Mouse (Mus musculus) MEL (cell line): ENCODE measurements around the gene Abhd8. TPM values are rescaled to one million over a fixed set of nuclear protein-coding genes. Genes with fewer than 3 reads are reported as not detected.

Experiments used
- DNase-seq: peaks from one replicate; pipeline ENCODE4 v3.0.0; 2011; ENCODE audit warnings: low read depth, low spot score
- H3K27ac ChIP-seq: 2 replicates; pipeline ENCODE4 v1.5.1; 2012; ENCODE audit warnings: low read depth, mild to moderate bottlenecking, control low read depth, low read length, moderate library complexity; ENCODE audit not compliant: control insufficient read depth
- H3K27me3 ChIP-seq, 2 experiments: fragments of 150-350 bp in 1 of 2; sonication (generic) in 1 of 2; 2 replicates each; pipeline ENCODE4 v1.6.1; 2012; ENCODE audit warnings: low read length in 2 of 2, mild to moderate bottlenecking in 2 of 2, improper control_type of control experiment in 1 of 2, moderate library complexity in 1 of 2; ENCODE audit not compliant: insufficient read depth in 2 of 2, control insufficient read depth in 1 of 2
- H3K36me3 ChIP-seq, 2 experiments: 2 replicates each; pipeline ENCODE4 v1.6.1; 2012 to 2014; ENCODE audit warnings: low read length in 2 of 2, improper control_type of control experiment in 1 of 2, inconsistent platforms in 1 of 2, mild to moderate bottlenecking in 1 of 2; ENCODE audit not compliant: insufficient read depth in 2 of 2, control insufficient read depth in 1 of 2
- H3K4me1 ChIP-seq, 2 experiments: fragments of 150-350 bp in 1 of 2; sonication (generic) in 1 of 2; 2 replicates each; pipeline ENCODE4 v1.6.1; 2012; ENCODE audit warnings: low read length in 2 of 2, improper control_type of control experiment in 1 of 2, mild to moderate bottlenecking in 1 of 2; ENCODE audit not compliant: insufficient read depth in 2 of 2, control insufficient read depth in 1 of 2
- H3K4me3 ChIP-seq, 2 experiments: fragments of 150-350 bp in 1 of 2; sonication (generic) in 1 of 2; 2 replicates each; pipeline ENCODE4 v1.5.1; 2012; ENCODE audit warnings: low read depth in 2 of 2, low read length in 2 of 2, mild to moderate bottlenecking in 2 of 2, moderate library complexity in 2 of 2, control low read depth in 1 of 2, improper control_type of control experiment in 1 of 2; ENCODE audit not compliant: control insufficient read depth in 1 of 2, insufficient read depth in 1 of 2
- H3K79me2 ChIP-seq: 2 replicates; pipeline ENCODE4 v1.6.1; 2012; ENCODE audit warnings: mild to moderate bottlenecking, low read length, moderate library complexity; ENCODE audit not compliant: control insufficient read depth, poor library complexity, insufficient read depth
- H3K9ac ChIP-seq: 2 replicates; pipeline ENCODE4 v1.6.1; 2012; ENCODE audit warnings: low read depth, mild to moderate bottlenecking, control low read depth, low read length, moderate library complexity; ENCODE audit not compliant: control insufficient read depth, poor library complexity, severe bottlenecking
- H3K9me3 ChIP-seq: fragments of 150-350 bp; sonication (generic); replicated peaks from 2 replicates; pipeline ENCODE4 v1.6.1; 2012; ENCODE audit warnings: mild to moderate bottlenecking, low read length, improper control_type of control experiment, moderate library complexity; ENCODE audit not compliant: insufficient read depth
- CHD1 ChIP-seq: IDR thresholded peaks from 2 replicates; pipeline ENCODE4 v1.6.1; 2012; ENCODE audit warnings: low read depth, mild to moderate bottlenecking, inconsistent platforms, low read length, improper control_type of control experiment
- EP300 ChIP-seq, 2 experiments: IDR thresholded peaks; 2 replicates each; pipeline ENCODE4 v1.6.1; 2011; ENCODE audit warnings: improper control_type of control experiment in 2 of 2, low read length in 2 of 2, low read depth in 1 of 2, mild to moderate bottlenecking in 1 of 2
- GABPA ChIP-seq: IDR thresholded peaks from 2 replicates; pipeline ENCODE4 v1.6.1; 2012; ENCODE audit warnings: low read depth, mild to moderate bottlenecking, inconsistent platforms, low read length, improper control_type of control experiment, moderate library complexity
- MAFK ChIP-seq: IDR thresholded peaks from 2 replicates; pipeline ENCODE4 v1.6.1; 2011; ENCODE audit warnings: low read depth, mild to moderate bottlenecking, low read length, improper control_type of control experiment, borderline replicate concordance
- MAX ChIP-seq: IDR thresholded peaks from 2 replicates; pipeline ENCODE4 v1.6.1; 2011; ENCODE audit warnings: low read length, improper control_type of control experiment
- MAZ ChIP-seq: IDR thresholded peaks from 2 replicates; pipeline ENCODE4 v1.6.1; 2012; ENCODE audit warnings: low read depth, mild to moderate bottlenecking, inconsistent platforms, low read length, improper control_type of control experiment
- MXI1 ChIP-seq: IDR thresholded peaks from 2 replicates; pipeline ENCODE4 v1.6.1; 2011; ENCODE audit warnings: mild to moderate bottlenecking, low read depth, low read length, improper control_type of control experiment
- MYC ChIP-seq: IDR thresholded peaks from 2 replicates; pipeline ENCODE4 v1.6.1; 2011; ENCODE audit warnings: low read depth, mild to moderate bottlenecking, low read length, improper control_type of control experiment, moderate library complexity
- NELFE ChIP-seq: IDR thresholded peaks from 2 replicates; pipeline ENCODE4 v1.6.1; 2011; ENCODE audit warnings: low read depth, low read length, improper control_type of control experiment
- NRF1 ChIP-seq: IDR thresholded peaks from 2 replicates; pipeline ENCODE4 v1.6.1; 2014; ENCODE audit warnings: low read depth, mild to moderate bottlenecking, inconsistent platforms, low read length, improper control_type of control experiment, moderate library complexity; ENCODE audit not compliant: poor library complexity, insufficient read depth, severe bottlenecking
- POLR2AphosphoS2 ChIP-seq: IDR thresholded peaks from 2 replicates; pipeline ENCODE4 v1.6.1; 2011; ENCODE audit warnings: low read length, improper control_type of control experiment
- POLR2AphosphoS5 ChIP-seq: IDR thresholded peaks from 2 replicates; pipeline ENCODE4 v1.6.1; 2012; ENCODE audit warnings: low read depth, borderline replicate concordance, mild to moderate bottlenecking, inconsistent platforms, low read length, moderate library complexity, mixed read lengths
- SMC3 ChIP-seq: IDR thresholded peaks from 2 replicates; pipeline ENCODE4 v1.6.1; 2011; ENCODE audit warnings: low read depth, low read length, improper control_type of control experiment
- TBP ChIP-seq: IDR thresholded peaks from 2 replicates; pipeline ENCODE4 v1.8.0; 2011; ENCODE audit warnings: low read depth, low read length, improper control_type of control experiment
- UBTF ChIP-seq: IDR thresholded peaks from 2 replicates; pipeline ENCODE4 v1.6.1; 2012; ENCODE audit warnings: low read depth, mild to moderate bottlenecking, inconsistent platforms, low read length, improper control_type of control experiment, moderate library complexity, borderline replicate concordance; ENCODE audit not compliant: insufficient read depth
- USF1 ChIP-seq: IDR thresholded peaks from 2 replicates; pipeline ENCODE4 v1.6.1; 2014; ENCODE audit warnings: low read depth, mild to moderate bottlenecking, inconsistent platforms, low read length, improper control_type of control experiment, moderate library complexity
- USF2 ChIP-seq, 2 experiments: IDR thresholded peaks; 2 replicates each; pipeline ENCODE4 v1.6.1; 2011 to 2012; ENCODE audit warnings: improper control_type of control experiment in 2 of 2, low read length in 2 of 2, borderline replicate concordance in 1 of 2, inconsistent platforms in 1 of 2, low read depth in 1 of 2, mild to moderate bottlenecking in 1 of 2; ENCODE audit not compliant: insufficient read depth in 1 of 2
- polyA plus RNA-seq, 2 experiments: library from polyadenylated mRNA; stranded (reverse) in 1 of 2; unstranded in 1 of 2; fragments of >175 nt in 1 of 2; fragments of >200 nt in 1 of 2; gene quantifications; 2 replicates each; pipeline versions ENCODE4 v1.2.1 to v1.2.4; 2012; ENCODE audit warnings: low replicate concordance in 2 of 2, low read depth in 1 of 2; ENCODE audit not compliant: insufficient read length in 2 of 2, insufficient read depth in 1 of 2, missing spikeins in 1 of 2
- total RNA-seq: library from RNA; depleted of rRNA; stranded (reverse); fragments of 300-350 nt; gene quantifications from 2 replicates; pipeline ENCODE4 v1.2.3, GENCODE M21; 2012

The Abhd8 gene
- total and polyA plus RNA-seq, 3 experiments = 28.5 to 39.2 TPM; not detected in 1

DNA sequence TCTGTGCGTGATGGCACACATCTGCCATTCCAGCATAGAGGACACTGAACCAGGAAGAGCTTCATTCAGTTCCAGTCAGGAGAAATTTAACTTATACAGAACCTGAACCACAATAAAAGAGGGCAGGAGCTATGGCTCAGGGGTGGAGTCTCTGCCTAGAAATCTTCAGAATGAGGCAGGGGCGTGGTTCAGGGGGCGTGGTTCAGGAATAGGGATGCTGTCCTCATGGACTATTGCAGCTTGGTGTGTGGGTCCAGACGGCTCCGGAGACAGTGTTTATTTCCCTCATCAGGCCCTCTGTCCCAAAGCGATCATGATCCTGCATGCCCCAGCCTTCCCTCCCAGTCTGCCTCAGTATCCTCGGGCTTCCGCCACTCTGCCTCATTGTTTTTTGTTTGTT lies 8.8 kb downstream of the Abhd8 start:
- no peak overlapping the region for H3K9ac ChIP-seq
- TF ChIP-seq NELFE (no peak), MYC (no peak), POLR2AphosphoS2 (no peak), MAZ (no peak), CHD1 (no peak), UBTF (no peak), TBP (no peak), POLR2AphosphoS5 (no peak), MAX (no peak), SMC3 (no peak)
- no peak overlapping the region for H3K4me3 ChIP-seq
- H3K36me3 ChIP-seq = no peaks in the 10 kb centered on the region
- H3K4me1 ChIP-seq = no peaks in the 10 kb centered on the region
- H3K9me3 ChIP-seq = no peaks in the 10 kb centered on the region
- no peaks in the 10 kb centered on the region; a peak in 1 of 4 replicates for H3K27me3 ChIP-seq
- no peaks in the 10 kb centered on the region for H3K79me2 ChIP-seq
- H3K27ac ChIP-seq = no peak overlapping the region
- DNase-seq = no peak

DNA sequence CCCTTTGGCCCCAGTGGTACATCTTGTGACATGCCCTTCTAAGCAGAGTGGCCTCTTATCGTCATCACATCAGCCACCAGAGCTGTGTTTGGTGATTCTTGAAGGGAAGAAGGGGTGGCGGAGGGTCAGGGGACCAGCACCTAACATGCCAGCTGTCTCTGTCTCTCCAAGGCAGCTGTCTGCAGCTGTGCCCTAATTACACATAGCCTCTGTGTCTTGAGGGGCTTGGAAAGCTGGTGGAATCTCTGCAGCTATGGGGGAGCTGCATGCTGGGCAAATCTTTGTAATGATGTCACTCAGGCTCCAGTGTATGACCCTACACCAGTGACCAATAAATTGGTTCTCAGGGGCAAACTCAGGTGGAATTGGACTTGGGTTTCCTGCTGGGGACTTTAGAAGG lies 10.8 kb downstream of the Abhd8 start:
- Histone ChIP-seq H3K27ac (no peak overlapping the region), H3K79me2 (no peaks in the 10 kb centered on the region)
- DNase-seq = no peak

GRCm38 (mm10) chr8:71451777-71452176 lies 11.7 kb downstream of the Abhd8 start:
- H3K4me3 ChIP-seq = no peak overlapping the region
- H3K27me3 ChIP-seq = peaks cover 0 to 1% of the 10 kb centered on the region in 2 experiments; a peak in 2 of 4 replicates
- no peak overlapping the region for H3K9ac ChIP-seq
- no peaks in the 10 kb centered on the region for H3K4me1 ChIP-seq
- no peaks in the 10 kb centered on the region for H3K9me3 ChIP-seq
- H3K36me3 ChIP-seq = no peaks in the 10 kb centered on the region
- TF ChIP-seq NRF1 = no peak
- H3K79me2 ChIP-seq = no peaks in the 10 kb centered on the region
- no peak overlapping the region for H3K27ac ChIP-seq
- DNase-seq = no peak

More for the DNA sequence above, 10.8 kb downstream of the Abhd8 start:
- H3K4me1 ChIP-seq = no peaks in the 10 kb centered on the region
- H3K4me3 ChIP-seq = no peak overlapping the region
- no peaks in the 10 kb centered on the region for H3K36me3 ChIP-seq
- H3K9me3 ChIP-seq = no peaks in the 10 kb centered on the region
- no peaks in the 10 kb centered on the region; a peak in 2 of 4 replicates for H3K27me3 ChIP-seq
- H3K9ac ChIP-seq = no peak overlapping the region
- TF ChIP-seq EP300 (IDR thresholded peaks at IDR 0.05; ENCODE audit: low read depth in 1 of 2, low read length in 2 of 2) (no peak), USF1 (no peak), MAFK (no peak), USF2 (IDR thresholded peaks at IDR 0.05; ENCODE audit: borderline replicate concordance in 1 of 2, insufficient read depth in 1 of 2, low read depth in 1 of 2, low read length in 2 of 2) (no peak), MXI1 (no peak), GABPA (no peak), NRF1 (no peak)
